Mouse (Mus musculus) E14TG2a.4 (cell line): Measurements from ENCODE around the gene Zfp821.

ENCODE experiments used
- CTCF ChIP-seq: conservative IDR thresholded peaks from 2 replicates; pipeline ENCODE4 v1.5.1; 2014; ENCODE audit warnings: low read length
- NANOG ChIP-seq: IDR thresholded peaks from 2 replicates; pipeline ENCODE4 v1.6.1; 2014; ENCODE audit warnings: borderline replicate concordance, low read length, mixed read lengths

GRCm38 (mm10) chr8:109666616-109667015 is 38.7 kb upstream of the Zfp821 start:
- TF ChIP-seq CTCF (no peak), NANOG (no peak)
